Mouse (Mus musculus) mouse embryonic stem cell (cell line): ENCODE results near the gene Uts2.

Experiments used
- in situ Hi-C, 2 experiments: fragments of 300-500 bp; cut with MboI; formaldehyde crosslinking; loops; 1 replicate in 1 of 2; 3 replicates in 1 of 2; pipeline ENCODE4 v1.14.3; 2019 to 2020; ENCODE audit warnings: low sequenced_read_pairs in 2 of 2, low pct_unique_long_range_greater_than_20kb in 1 of 2, mixed read lengths in 1 of 2; ENCODE audit not compliant: unreplicated experiment in 1 of 2

Uts2 gene

GRCm38 (mm10) chr4:150996797-150997196 lies at the start of gene Uts2:
Gene Uts2, plus strand, starts transcription at chr4:150997097.
- in situ Hi-C loops, result no loop called here

- in situ Hi-C loops, result no loop called here
Measured at GRCm38 (mm10) chr4:150950972-150951371, 45.9 kb upstream of the Uts2 start.

- in situ Hi-C loops, result no loop called here
Measured at GRCm38 (mm10) chr4:150956369-150957105, 40.4 kb upstream of the Uts2 start.

- in situ Hi-C loops, result no loop called here
Measured at GRCm38 (mm10) chr4:150957106-150957458, 39.8 kb upstream of the Uts2 start.

GRCm38 (mm10) chr4:150958536-150958935 lies 38.4 kb upstream of the Uts2 start:
- in situ Hi-C loops, result no loop called here

GRCm38 (mm10) chr4:150962231-150962630 lies 34.7 kb upstream of the Uts2 start:
- in situ Hi-C loops, result loop anchor here (10.0 kb wide), 2 partner anchors 183 to 307 kb away; partner anchors contain the start of gene Slc45a1 (in 1 of the 2)

- in situ Hi-C loops, result loop anchor here (10.0 kb wide), 2 partner anchors 181 to 309 kb away; partner anchors contain the start of gene Slc45a1 (in 1 of the 2)
Measured at GRCm38 (mm10) chr4:150963711-150964110, 33.2 kb upstream of the Uts2 start.

DNA sequence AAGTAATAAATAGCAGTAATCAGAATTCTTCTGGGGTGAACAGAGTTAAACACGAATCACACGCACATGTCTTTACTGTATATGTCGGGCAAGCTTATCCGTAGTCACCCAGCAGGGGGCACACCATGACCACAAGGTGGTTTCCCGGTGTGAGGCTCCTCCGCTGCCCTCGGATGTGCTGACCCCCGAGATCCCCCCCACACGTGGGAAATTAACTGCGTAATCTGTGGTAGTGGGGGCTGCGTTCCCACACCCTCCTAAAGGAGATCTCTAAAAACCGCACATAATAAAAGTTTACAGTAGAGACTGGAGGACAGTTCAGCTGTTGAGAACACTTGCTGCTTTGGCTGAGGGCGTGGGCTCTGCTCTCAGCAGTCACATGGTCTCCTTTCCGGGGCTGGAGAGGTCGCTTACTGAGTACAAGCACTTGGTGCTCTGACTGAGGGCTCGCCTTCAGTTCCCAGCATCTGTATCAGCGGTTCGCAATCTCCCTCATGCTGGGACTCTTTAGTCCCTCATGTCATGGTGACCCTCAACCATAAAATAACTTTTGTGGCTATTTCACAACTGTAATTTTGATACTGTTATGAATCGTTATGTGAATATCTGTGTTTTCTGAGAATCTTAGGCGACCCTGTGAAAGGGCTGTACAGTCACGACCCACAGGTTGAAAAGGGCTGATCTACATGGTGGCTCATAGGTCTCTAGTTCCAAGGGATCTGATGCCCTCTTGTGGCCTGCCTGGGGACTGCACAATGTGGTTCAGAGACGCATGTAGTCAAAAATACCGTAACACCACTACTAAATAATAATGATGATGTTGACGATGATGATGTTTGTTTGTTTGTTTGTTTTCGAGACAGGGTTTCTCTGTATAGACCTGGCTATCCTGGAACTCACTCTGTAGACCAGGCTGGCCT lies 32.0 kb upstream of the Uts2 start:
- in situ Hi-C loops, result loop anchor here (5.0 to 10.0 kb wide), 3 partner anchors 177 to 310 kb away; partner anchors contain the start of gene Slc45a1 (in 1 of the 2)

GRCm38 (mm10) chr4:150965555-150965951 lies 31.3 kb upstream of the Uts2 start:
- in situ Hi-C loops, result loop anchor here (5.0 to 10.0 kb wide), 3 partner anchors 177 to 311 kb away; partner anchors contain the start of gene Slc45a1 (in 1 of the 2)

- in situ Hi-C loops, result loop anchor here (5.0 to 10.0 kb wide), 3 partner anchors 176 to 312 kb away; partner anchors contain the start of gene Slc45a1 (in 1 of the 2)
Measured at GRCm38 (mm10) chr4:150966556-150966955, 30.3 kb upstream of the Uts2 start.

GRCm38 (mm10) chr4:150968956-150969355 lies 27.9 kb upstream of the Uts2 start:
- in situ Hi-C loops, result loop anchor here (5.0 to 10.0 kb wide), 3 partner anchors 173 to 314 kb away; partner anchors contain the start of gene Slc45a1 (in 1 of the 2)

- in situ Hi-C loops, result no loop called here
Measured at GRCm38 (mm10) chr4:150973264-150973663, 23.6 kb upstream of the Uts2 start.

DNA sequence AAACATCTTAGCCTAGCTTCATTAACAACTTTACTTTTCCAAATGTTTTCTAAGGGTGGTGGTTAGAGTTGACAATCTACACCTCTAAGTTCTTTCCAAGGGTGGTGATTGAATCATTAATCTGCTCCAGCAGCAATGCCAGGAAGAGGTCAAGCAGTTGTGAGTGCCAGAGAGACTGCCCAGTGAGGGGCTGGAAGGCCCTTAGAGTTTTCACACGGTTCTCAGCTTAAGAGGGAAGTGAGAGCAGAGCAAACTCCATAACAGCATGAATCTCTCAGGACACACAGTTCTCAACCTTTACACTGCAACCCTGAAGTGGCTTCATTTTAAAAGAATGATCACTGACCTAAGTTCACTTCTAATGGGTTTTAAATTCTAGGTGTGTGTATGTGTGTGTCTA lies 21.8 kb upstream of the Uts2 start:
- in situ Hi-C loops, result no loop called here

DNA sequence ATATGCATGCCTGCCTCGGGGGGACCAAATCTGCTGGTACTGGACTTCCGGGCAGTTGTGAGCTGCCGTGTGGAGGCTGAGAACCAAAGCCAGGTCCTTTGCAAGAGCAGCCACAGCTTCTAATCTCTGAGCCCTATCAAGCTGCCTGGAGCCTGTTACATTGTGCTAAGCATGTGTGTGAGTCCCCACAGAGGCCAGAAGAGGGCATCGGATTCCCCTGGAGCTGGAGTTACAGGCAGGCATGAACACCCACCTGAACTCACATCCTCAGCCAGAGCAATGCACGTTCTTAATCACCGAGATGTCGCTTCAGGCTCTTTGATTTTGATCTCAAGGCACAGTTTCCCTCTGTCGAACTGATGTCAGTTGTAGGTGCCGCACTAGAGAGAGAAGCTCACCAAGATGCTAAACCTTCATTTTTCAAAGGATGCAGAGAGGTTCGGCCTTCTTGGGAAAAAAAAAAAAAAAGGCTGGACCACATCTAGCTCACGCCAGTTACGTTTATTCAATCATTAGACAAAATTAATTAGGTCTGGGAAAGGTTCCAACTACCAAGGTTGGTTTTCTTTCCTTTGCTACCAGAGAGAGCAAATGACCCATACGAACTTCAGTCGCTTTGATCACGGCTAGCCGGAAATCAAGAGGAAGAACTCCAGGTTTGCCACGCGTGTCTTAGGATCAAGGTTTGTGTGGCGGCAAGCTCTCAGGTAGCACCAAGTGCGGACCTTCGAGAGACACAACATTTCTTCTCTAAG lies 18.6 kb upstream of the Uts2 start:
- in situ Hi-C loops, result no loop called here

GRCm38 (mm10) chr4:150979455-150979854 lies 17.4 kb upstream of the Uts2 start:
- in situ Hi-C loops, result no loop called here

DNA sequence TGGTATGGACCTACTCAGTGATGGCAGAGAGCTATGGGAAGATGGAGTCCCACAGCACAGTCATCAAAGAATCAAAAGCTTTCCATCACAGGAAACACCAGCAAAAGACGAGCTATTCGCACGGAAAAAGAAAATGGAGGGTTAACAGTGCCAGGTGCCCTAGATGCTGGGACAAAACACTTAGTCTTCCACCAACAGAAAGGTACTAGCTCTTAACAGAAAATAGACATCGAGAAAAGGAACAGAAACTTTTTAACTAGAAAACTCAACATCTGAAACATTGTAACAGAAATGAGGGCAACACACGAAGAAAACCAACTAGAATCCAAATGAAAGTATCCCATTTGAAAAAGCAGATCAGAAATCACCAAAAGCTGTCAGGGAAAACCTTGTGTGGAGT lies 16.7 kb upstream of the Uts2 start:
- in situ Hi-C loops, result no loop called here

- in situ Hi-C loops, result no loop called here
Measured at GRCm38 (mm10) chr4:150990148-150990547, 6.7 kb upstream of the Uts2 start.

DNA sequence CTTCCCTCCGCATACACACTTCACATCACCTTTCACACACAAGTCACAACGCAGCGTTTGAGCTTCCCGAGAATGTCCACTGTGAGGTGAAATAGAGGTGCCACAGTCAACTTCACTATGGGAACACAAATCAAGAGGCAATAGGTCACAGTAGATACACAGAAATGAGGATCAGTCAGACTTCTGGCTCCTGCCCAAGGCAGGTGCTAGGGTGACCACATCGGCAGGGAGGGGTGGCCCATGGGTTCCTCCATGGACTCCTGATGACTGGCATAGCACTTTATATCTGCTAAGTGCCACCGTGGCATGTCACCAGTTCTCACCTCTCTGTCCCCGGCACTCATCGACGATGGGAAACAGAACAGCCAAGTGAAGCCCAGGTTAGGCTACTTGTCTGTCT lies 1.7 kb downstream of the Uts2 start:
- in situ Hi-C loops, result no loop called here
